16 mouse cellular contexts compared by ENCODE assay signal in genomic region chr13:96584201-96584600, GRCm38 (mm10).
"Had no signal": no experiment of that assay in that cellular context is flagged by ENCODE, and none has a peak within 500 bp of the region (broad histone marks: within the 10 kb centered on the region; RNA-seq: fewer than 3 reads in every experiment).

No protein-coding gene starts in this region.

- DNase-seq: lung, adult 2 months; lung, postnatal 14 days; lung, postnatal 36 days; right cerebral cortex, postnatal 14 days; right cerebral cortex, postnatal 4 days; spleen, adult 18-20 months; thymus, adult 18-20 months; thymus, postnatal 14 days; thymus, postnatal 36 days had no signal

- H3K4me2 ChIP-seq: lung, embryonic 15.5 days; midbrain, embryonic 11.5 days; midbrain, embryonic 13.5 days; midbrain, embryonic 15.5 days; neural tube, embryonic 12.5 days had no signal

- H3K36me3 ChIP-seq: lung, embryonic 15.5 days; midbrain, embryonic 13.5 days; midbrain, embryonic 15.5 days; neural tube, embryonic 12.5 days had no signal

- H3K9me3 ChIP-seq: lung, embryonic 15.5 days; midbrain, embryonic 13.5 days; midbrain, embryonic 15.5 days; neural tube, embryonic 12.5 days had no signal

- ATAC-seq: lung, postnatal 0 days; midbrain, embryonic 13.5 days; midbrain, embryonic 15.5 days had no signal

- H3K27ac ChIP-seq: lung, embryonic 15.5 days; macrophage; midbrain, embryonic 13.5 days; midbrain, embryonic 15.5 days; neural tube, embryonic 12.5 days had no signal

- H3K9ac ChIP-seq: lung, embryonic 15.5 days; midbrain, embryonic 13.5 days; midbrain, embryonic 15.5 days; neural tube, embryonic 12.5 days had no signal

- H3K4me3 ChIP-seq: lung, embryonic 15.5 days; midbrain, embryonic 13.5 days; midbrain, embryonic 15.5 days; neural tube, embryonic 12.5 days had no signal

- H3K4me1 ChIP-seq: lung, embryonic 15.5 days; neural tube, embryonic 12.5 days had no signal

- H3K27me3 ChIP-seq: lung, embryonic 15.5 days; midbrain, embryonic 13.5 days; midbrain, embryonic 15.5 days; neural tube, embryonic 12.5 days had no signal
